Mouse (Mus musculus): Measurements from ENCODE around the gene Sec14l2. TPM values are rescaled to one million over a fixed set of nuclear protein-coding genes. Genes with fewer than 3 reads are reported as not detected.

The Sec14l2 gene
- polyA plus RNA-seq, 1 experiment from 2014 or later: 3.6 TPM

DNA sequence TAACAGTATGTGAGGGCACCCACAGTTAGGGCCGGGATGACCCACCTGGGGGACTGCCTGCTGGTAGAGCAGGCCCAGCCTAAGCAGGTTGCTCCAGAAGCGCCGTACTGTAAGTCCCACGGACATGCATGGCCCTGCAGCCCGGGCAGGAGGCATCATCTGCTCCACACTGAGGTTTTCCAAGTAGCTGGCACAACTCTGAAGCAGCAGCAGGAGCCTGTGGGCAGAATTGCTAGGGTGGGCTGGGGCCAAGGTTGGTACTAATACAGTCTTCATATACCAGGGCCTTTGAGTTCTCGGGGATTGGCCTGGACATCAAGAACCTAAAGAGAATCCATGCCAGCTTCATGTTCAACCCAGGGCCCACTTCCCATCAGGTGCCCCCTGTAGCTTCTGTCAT, 26.7 kb upstream of the Sec14l2 start:
- Histone ChIP-seq H3K9ac (no peak overlapping the region), H3K9me3 (ENCODE audit: control insufficient read depth, low read length) (no peaks in the 10 kb centered on the region), H3K27ac (no peak overlapping the region), H3K27me3 (ENCODE audit: control insufficient read depth, insufficient read depth, low read length) (no peaks in the 10 kb centered on the region), H3K36me3 (replicated peaks; ENCODE audit: control insufficient read depth, insufficient read depth) (peaks cover 8% of the 10 kb centered on the region; the same call in 1 of the 2 replicates), H3K4me2 (replicated peaks) (no peak overlapping the region), H3K4me3 (replicated peaks; ENCODE audit: low read length) (no peak overlapping the region), H3K4me1 (replicated peaks; ENCODE audit: control insufficient read depth, insufficient read depth, low read length) (no peaks in the 10 kb centered on the region)
- ATAC-seq (ENCODE audit: low FRiP score) (no peak), DNase-seq (ENCODE audit: low spot score) (no peak)
- WGBS: 90% methylated on average over 6 of the region's 6 CpGs

DNA sequence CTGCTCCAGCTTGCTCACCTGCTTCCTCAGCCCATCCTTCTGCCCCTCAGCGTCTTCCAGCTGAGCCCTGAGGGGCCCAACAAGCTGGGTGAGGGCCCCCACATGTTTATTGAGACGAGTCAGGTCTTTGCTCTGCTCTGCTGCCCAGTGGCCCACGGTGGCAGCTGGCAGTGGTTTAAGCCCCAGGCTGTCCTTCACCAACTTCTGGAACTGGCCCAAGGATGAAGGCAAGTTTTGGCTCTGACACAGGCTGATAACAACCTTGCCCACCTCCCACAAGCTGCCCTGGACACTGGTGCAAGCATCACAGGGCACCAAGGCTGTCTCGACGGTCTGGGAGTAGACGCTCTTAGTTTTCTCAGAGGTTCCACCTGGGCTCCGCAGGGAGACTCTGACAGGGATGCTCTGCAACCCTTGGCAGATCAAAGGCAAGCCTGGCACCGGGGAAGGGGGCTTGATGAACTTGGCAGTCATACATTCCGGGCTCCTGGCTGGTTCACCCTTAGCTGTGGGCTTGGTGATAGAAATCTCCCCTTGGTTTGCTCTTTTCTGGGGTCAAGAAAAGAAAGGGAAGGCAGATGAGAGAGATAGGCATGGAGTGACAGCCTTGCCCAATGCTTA, 25.4 kb upstream of the Sec14l2 start:
- DNase-seq (ENCODE audit: low spot score) (no peak), ATAC-seq (ENCODE audit: low FRiP score) (no peak)
- Histone ChIP-seq H3K36me3 (replicated peaks; ENCODE audit: control insufficient read depth, insufficient read depth) (peaks cover 18% of the 10 kb centered on the region), H3K4me2 (replicated peaks) (no peak overlapping the region), H3K4me1 (replicated peaks; ENCODE audit: control insufficient read depth, insufficient read depth, low read length) (no peaks in the 10 kb centered on the region), H3K9me3 (ENCODE audit: control insufficient read depth, low read length) (no peaks in the 10 kb centered on the region), H3K4me3 (replicated peaks; ENCODE audit: low read length) (no peak overlapping the region), H3K27ac (no peak overlapping the region), H3K27me3 (ENCODE audit: control insufficient read depth, insufficient read depth, low read length) (no peaks in the 10 kb centered on the region), H3K9ac (no peak overlapping the region)
- WGBS: 87% methylated on average over 9 of the region's 9 CpGs

DNA sequence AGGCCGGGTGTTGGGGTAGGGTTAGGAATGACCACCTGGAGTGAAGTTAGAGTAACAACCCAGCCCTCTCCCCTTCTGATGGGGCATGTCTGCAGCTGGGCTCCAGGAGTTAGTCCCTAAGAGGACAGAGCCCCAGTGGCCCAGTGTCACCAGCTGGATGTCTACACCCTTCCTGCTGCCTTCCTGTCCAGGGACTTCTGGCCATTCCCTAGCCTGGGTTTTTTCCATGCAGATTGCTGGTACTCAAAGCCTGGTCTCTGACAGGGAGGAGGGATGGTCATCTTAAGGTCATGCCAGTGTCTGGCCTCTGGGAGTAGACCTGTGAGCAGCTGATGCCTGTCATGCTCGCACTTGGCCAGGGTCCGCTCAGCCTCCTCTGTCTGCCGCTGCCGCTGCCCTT, 24.9 kb upstream of the Sec14l2 start:
- Histone ChIP-seq H3K9ac (no peak overlapping the region), H3K27ac (no peak overlapping the region), H3K4me2 (replicated peaks) (no peak overlapping the region), H3K4me3 (replicated peaks; ENCODE audit: low read length) (no peak overlapping the region), H3K36me3 (replicated peaks; ENCODE audit: control insufficient read depth, insufficient read depth) (peaks cover 23% of the 10 kb centered on the region), H3K9me3 (ENCODE audit: control insufficient read depth, low read length) (no peaks in the 10 kb centered on the region), H3K4me1 (replicated peaks; ENCODE audit: control insufficient read depth, insufficient read depth, low read length) (no peaks in the 10 kb centered on the region), H3K27me3 (ENCODE audit: control insufficient read depth, insufficient read depth, low read length) (no peaks in the 10 kb centered on the region)
- ATAC-seq (ENCODE audit: low FRiP score) (no peak), DNase-seq (ENCODE audit: low spot score) (no peak)
- whole genome bisulfite sequencing: 89% methylated on average over 5 of the region's 5 CpGs

DNA sequence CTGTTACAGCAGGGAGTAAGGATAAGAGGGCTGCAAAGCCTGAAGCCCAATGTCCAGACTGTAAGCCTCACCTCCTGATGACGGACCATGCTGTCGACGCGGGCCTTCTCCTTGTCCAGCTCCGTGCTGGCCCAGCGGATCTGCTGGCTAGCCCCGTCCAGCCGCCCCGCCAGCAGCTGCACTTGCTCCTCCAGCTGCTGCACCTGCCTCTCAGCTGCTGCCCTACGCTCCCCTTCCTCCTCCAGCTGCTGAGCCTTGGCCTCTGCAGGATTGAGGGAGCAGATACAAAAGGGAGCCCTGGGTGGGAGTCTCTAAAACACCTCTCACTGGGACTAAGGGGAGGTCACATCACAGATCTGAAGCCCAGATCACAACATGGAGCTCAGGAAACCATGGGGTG, 23.9 kb upstream of the Sec14l2 start:
- peaks cover 33% of the 10 kb centered on the region for H3K36me3 ChIP-seq (replicated peaks; ENCODE audit: control insufficient read depth, insufficient read depth)
- H3K9me3 ChIP-seq (ENCODE audit: control insufficient read depth, low read length): no peaks in the 10 kb centered on the region
- H3K27ac ChIP-seq: no peak overlapping the region
- no peak for DNase-seq (ENCODE audit: low spot score)
- H3K27me3 ChIP-seq (ENCODE audit: control insufficient read depth, insufficient read depth, low read length): no peaks in the 10 kb centered on the region
- WGBS: 86% methylated on average over 10 of the region's 10 CpGs
- H3K4me2 ChIP-seq (replicated peaks): no peak overlapping the region
- ATAC-seq (ENCODE audit: low FRiP score): no peak
- no peak overlapping the region for H3K4me3 ChIP-seq (replicated peaks; ENCODE audit: low read length)
- H3K4me1 ChIP-seq (replicated peaks; ENCODE audit: control insufficient read depth, insufficient read depth, low read length): no peaks in the 10 kb centered on the region
- no peak overlapping the region for H3K9ac ChIP-seq

DNA sequence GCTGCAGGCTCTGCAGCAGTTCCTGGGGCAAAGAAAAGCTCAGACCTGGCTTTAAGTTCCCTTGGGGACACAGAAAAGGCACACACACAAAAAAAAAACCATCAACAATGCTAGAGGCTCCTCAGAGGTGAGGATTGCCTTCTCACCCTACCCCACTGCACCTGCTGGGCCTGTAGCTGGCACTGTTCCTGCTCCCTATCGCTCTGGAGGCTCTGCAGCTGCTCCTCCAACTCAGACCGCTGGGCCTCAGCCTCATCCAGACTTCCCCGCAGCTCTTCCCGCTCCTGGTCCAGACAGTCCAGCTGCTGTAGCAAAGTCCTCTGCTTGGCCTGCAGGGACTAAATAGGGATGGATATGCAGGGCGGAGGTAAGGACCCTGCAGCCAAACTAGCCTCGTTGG, 23.2 kb upstream of the Sec14l2 start:
- ATAC-seq (ENCODE audit: low FRiP score): no peak
- Histone ChIP-seq H3K9me3 (ENCODE audit: control insufficient read depth, low read length) (no peaks in the 10 kb centered on the region), H3K9ac (no peak overlapping the region), H3K27me3 (ENCODE audit: control insufficient read depth, insufficient read depth, low read length) (no peaks in the 10 kb centered on the region), H3K36me3 (replicated peaks; ENCODE audit: control insufficient read depth, insufficient read depth) (peaks cover 40% of the 10 kb centered on the region), H3K4me2 (replicated peaks) (no peak overlapping the region), H3K27ac (no peak overlapping the region), H3K4me1 (replicated peaks; ENCODE audit: control insufficient read depth, insufficient read depth, low read length) (no peaks in the 10 kb centered on the region), H3K4me3 (replicated peaks; ENCODE audit: low read length) (no peak overlapping the region)
- 82% methylated on average over 6 of the region's 6 CpGs for WGBS
- no peak for DNase-seq (ENCODE audit: low spot score)

DNA sequence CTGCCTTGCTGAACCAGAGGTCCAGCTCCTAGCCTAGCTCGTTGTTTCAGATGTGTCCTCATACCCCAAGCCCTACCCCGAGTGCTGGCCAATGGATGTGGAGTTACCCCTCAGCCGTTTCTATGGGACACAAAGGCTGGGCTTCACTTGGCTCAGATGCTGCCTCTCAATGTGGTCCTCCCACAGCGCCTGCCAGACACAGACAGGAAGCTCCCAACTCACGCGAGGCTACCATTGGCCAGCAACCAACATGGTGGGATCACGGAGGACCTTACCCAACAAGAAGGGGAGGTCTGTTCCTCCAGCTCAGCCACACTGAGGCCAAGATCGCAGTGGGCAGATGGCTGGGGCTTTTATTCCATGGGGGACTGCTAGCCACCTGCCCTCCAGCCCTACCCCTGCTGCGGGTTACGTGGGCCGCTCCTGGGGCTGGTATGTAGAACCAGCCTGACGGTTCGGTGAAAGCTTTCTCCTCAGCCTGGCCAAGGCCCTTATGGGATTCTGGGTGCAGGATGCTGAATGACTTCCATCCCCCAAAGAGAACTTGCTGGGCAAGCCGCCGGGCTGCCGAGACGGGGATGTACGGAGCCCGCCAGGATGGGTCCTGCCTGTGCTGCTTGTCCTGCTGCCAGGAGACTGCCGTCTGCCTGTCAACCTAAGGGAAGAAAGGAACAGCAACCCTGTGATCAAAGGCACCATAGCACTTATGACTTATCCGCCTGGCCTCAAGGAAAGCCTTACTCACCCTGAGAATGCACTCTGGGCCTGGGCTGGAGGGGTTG, 20.3 kb upstream of the Sec14l2 start:
- ATAC-seq (ENCODE audit: low FRiP score) (no peak), DNase-seq (ENCODE audit: low spot score) (no peak)
- WGBS: 88% methylated on average over 21 of the region's 21 CpGs
- H3K9ac ChIP-seq: no peak overlapping the region
- H3K27me3 ChIP-seq (ENCODE audit: control insufficient read depth, insufficient read depth, low read length): no peaks in the 10 kb centered on the region
- H3K36me3 ChIP-seq (replicated peaks; ENCODE audit: control insufficient read depth, insufficient read depth): peaks cover 69% of the 10 kb centered on the region
- H3K4me1 ChIP-seq (replicated peaks; ENCODE audit: control insufficient read depth, insufficient read depth, low read length): no peaks in the 10 kb centered on the region
- H3K4me3 ChIP-seq (replicated peaks; ENCODE audit: low read length): no peak overlapping the region
- no peak overlapping the region for H3K27ac ChIP-seq
- H3K4me2 ChIP-seq (replicated peaks): no peak overlapping the region
- no peaks in the 10 kb centered on the region for H3K9me3 ChIP-seq (ENCODE audit: control insufficient read depth, low read length)

- ATAC-seq (ENCODE audit: low FRiP score): no peak
- H3K36me3 ChIP-seq (replicated peaks; ENCODE audit: control insufficient read depth, insufficient read depth): peaks cover 72% of the 10 kb centered on the region
- WGBS: 84% methylated on average over 4 of the region's 4 CpGs
Measured at GRCm38 (mm10) chr11:4142352-4142751, 19.1 kb upstream of the Sec14l2 start.

DNA sequence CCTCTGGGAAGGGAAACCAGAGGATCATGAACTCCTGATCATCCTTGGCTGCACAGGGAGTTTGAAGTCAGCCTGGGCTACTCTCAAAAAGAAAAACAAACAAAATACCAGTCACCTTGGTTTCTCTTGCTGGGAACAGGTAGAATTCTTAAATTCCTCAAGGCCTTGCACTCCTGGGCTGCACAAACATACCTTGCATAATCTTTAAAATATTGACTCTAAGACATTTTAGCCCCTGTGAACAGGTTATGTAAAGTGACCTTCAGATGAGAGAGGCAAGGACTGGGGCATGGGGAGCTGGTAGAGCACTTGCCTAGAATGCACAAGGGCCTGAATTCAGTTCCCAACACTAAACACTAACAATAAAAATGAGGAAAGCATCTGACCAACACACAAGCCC, 18.3 kb upstream of the Sec14l2 start:
- Histone ChIP-seq H3K4me1 (replicated peaks; ENCODE audit: control insufficient read depth, insufficient read depth, low read length) (peaks cover 8% of the 10 kb centered on the region), H3K27me3 (ENCODE audit: control insufficient read depth, insufficient read depth, low read length) (no peaks in the 10 kb centered on the region), H3K9me3 (ENCODE audit: control insufficient read depth, low read length) (no peaks in the 10 kb centered on the region), H3K36me3 (replicated peaks; ENCODE audit: control insufficient read depth, insufficient read depth) (peaks cover 74% of the 10 kb centered on the region), H3K4me2 (replicated peaks) (no peak overlapping the region), H3K4me3 (replicated peaks; ENCODE audit: low read length) (no peak overlapping the region), H3K27ac (no peak overlapping the region), H3K9ac (no peak overlapping the region)
- ATAC-seq (ENCODE audit: low FRiP score): no peak
- DNase-seq (ENCODE audit: low spot score): no peak

More at GRCm38 (mm10) chr11:4142352-4142751, 19.1 kb upstream of the Sec14l2 start:
- no peaks in the 10 kb centered on the region; the same call in 1 of the 2 replicates for H3K4me1 ChIP-seq (replicated peaks; ENCODE audit: control insufficient read depth, insufficient read depth, low read length)
- no peaks in the 10 kb centered on the region for H3K27me3 ChIP-seq (ENCODE audit: control insufficient read depth, insufficient read depth, low read length)
- DNase-seq (ENCODE audit: low spot score): no peak
- no peak overlapping the region for H3K9ac ChIP-seq
- H3K9me3 ChIP-seq (ENCODE audit: control insufficient read depth, low read length): no peaks in the 10 kb centered on the region
- H3K27ac ChIP-seq: no peak overlapping the region
- no peak overlapping the region for H3K4me3 ChIP-seq (replicated peaks; ENCODE audit: low read length)
- H3K4me2 ChIP-seq (replicated peaks): no peak overlapping the region

DNA sequence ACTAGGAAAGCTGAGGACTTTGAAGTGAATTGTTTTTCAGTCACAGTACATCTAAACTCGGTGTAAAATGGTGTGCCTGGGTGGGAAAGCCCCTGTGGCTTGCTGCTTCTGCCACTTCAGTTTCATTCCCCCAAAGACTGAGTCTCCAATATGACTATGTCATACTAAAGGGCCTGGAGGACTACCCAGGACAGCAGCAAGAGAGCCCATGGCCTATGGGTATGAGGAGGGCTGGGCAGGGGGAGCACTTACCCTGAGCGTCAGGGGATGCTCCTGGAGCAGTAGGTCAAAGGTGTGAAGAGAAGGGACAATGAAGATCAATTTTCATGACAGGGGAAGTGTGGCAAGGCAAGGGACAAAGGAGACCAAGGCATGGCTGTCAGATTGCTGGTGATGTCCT, 15.7 kb upstream of the Sec14l2 start:
- Histone ChIP-seq H3K36me3 (replicated peaks; ENCODE audit: control insufficient read depth, insufficient read depth) (peaks cover 68% of the 10 kb centered on the region), H3K9me3 (ENCODE audit: control insufficient read depth, low read length) (no peaks in the 10 kb centered on the region), H3K4me3 (replicated peaks; ENCODE audit: low read length) (no peak overlapping the region), H3K4me2 (replicated peaks) (no peak overlapping the region), H3K9ac (no peak overlapping the region), H3K4me1 (replicated peaks; ENCODE audit: control insufficient read depth, insufficient read depth, low read length) (peaks cover 17% of the 10 kb centered on the region), H3K27me3 (ENCODE audit: control insufficient read depth, insufficient read depth, low read length) (no peaks in the 10 kb centered on the region), H3K27ac (no peak overlapping the region)
- DNase-seq (ENCODE audit: low spot score) (no peak), ATAC-seq (ENCODE audit: low FRiP score) (no peak)
- WGBS: 57% methylated on average over 2 of the region's 2 CpGs

All from hindbrain, embryonic 14.5 days (tissue).